Mouse (Mus musculus) MEL (cell line): ENCODE measurements around the gene Zfp712. TPM values are rescaled to one million over a fixed set of nuclear protein-coding genes. Genes with fewer than 3 reads are reported as not detected.
A peak's percentile ranks its signal among the peaks of the same experiment; 100 is the strongest.

Experiments
- DNase-seq: peaks from one replicate; pipeline ENCODE4 v3.0.0; 2011; ENCODE audit warnings: low read depth, low spot score
- H3K27ac ChIP-seq: 2 replicates; pipeline ENCODE4 v1.5.1; 2012; ENCODE audit warnings: low read depth, mild to moderate bottlenecking, control low read depth, low read length, moderate library complexity; ENCODE audit not compliant: control insufficient read depth
- H3K27me3 ChIP-seq, 2 experiments: fragments of 150-350 bp in 1 of 2; sonication (generic) in 1 of 2; 2 replicates each; pipeline ENCODE4 v1.6.1; 2012; ENCODE audit warnings: low read length in 2 of 2, mild to moderate bottlenecking in 2 of 2, improper control_type of control experiment in 1 of 2, moderate library complexity in 1 of 2; ENCODE audit not compliant: insufficient read depth in 2 of 2, control insufficient read depth in 1 of 2
- H3K36me3 ChIP-seq, 2 experiments: 2 replicates each; pipeline ENCODE4 v1.6.1; 2012 to 2014; ENCODE audit warnings: low read length in 2 of 2, improper control_type of control experiment in 1 of 2, inconsistent platforms in 1 of 2, mild to moderate bottlenecking in 1 of 2; ENCODE audit not compliant: insufficient read depth in 2 of 2, control insufficient read depth in 1 of 2
- H3K4me1 ChIP-seq, 2 experiments: fragments of 150-350 bp in 1 of 2; sonication (generic) in 1 of 2; 2 replicates each; pipeline ENCODE4 v1.6.1; 2012; ENCODE audit warnings: low read length in 2 of 2, improper control_type of control experiment in 1 of 2, mild to moderate bottlenecking in 1 of 2; ENCODE audit not compliant: insufficient read depth in 2 of 2, control insufficient read depth in 1 of 2
- H3K4me3 ChIP-seq, 2 experiments: fragments of 150-350 bp in 1 of 2; sonication (generic) in 1 of 2; 2 replicates each; pipeline ENCODE4 v1.5.1; 2012; ENCODE audit warnings: low read depth in 2 of 2, low read length in 2 of 2, mild to moderate bottlenecking in 2 of 2, moderate library complexity in 2 of 2, control low read depth in 1 of 2, improper control_type of control experiment in 1 of 2; ENCODE audit not compliant: control insufficient read depth in 1 of 2, insufficient read depth in 1 of 2
- H3K79me2 ChIP-seq: 2 replicates; pipeline ENCODE4 v1.6.1; 2012; ENCODE audit warnings: mild to moderate bottlenecking, low read length, moderate library complexity; ENCODE audit not compliant: control insufficient read depth, poor library complexity, insufficient read depth
- H3K9ac ChIP-seq: 2 replicates; pipeline ENCODE4 v1.6.1; 2012; ENCODE audit warnings: low read depth, mild to moderate bottlenecking, control low read depth, low read length, moderate library complexity; ENCODE audit not compliant: control insufficient read depth, poor library complexity, severe bottlenecking
- H3K9me3 ChIP-seq: fragments of 150-350 bp; sonication (generic); replicated peaks from 2 replicates; pipeline ENCODE4 v1.6.1; 2012; ENCODE audit warnings: mild to moderate bottlenecking, low read length, improper control_type of control experiment, moderate library complexity; ENCODE audit not compliant: insufficient read depth
- E2F4 ChIP-seq: IDR thresholded peaks from 2 replicates; pipeline ENCODE4 v1.6.1; 2011; ENCODE audit warnings: low read depth, low read length, improper control_type of control experiment, borderline replicate concordance
- EP300 ChIP-seq, 2 experiments: IDR thresholded peaks; 2 replicates each; pipeline ENCODE4 v1.6.1; 2011; ENCODE audit warnings: improper control_type of control experiment in 2 of 2, low read length in 2 of 2, low read depth in 1 of 2, mild to moderate bottlenecking in 1 of 2
- ETS1 ChIP-seq: IDR thresholded peaks from 2 replicates; pipeline ENCODE4 v1.6.1; 2012; ENCODE audit warnings: low read depth, mild to moderate bottlenecking, inconsistent platforms, low read length, improper control_type of control experiment, moderate library complexity
- GABPA ChIP-seq: IDR thresholded peaks from 2 replicates; pipeline ENCODE4 v1.6.1; 2012; ENCODE audit warnings: low read depth, mild to moderate bottlenecking, inconsistent platforms, low read length, improper control_type of control experiment, moderate library complexity
- GATA1 ChIP-seq: IDR thresholded peaks from 2 replicates; pipeline ENCODE4 v1.6.1; 2011; ENCODE audit warnings: low read depth, low read length, improper control_type of control experiment
- HCFC1 ChIP-seq: IDR thresholded peaks from 2 replicates; pipeline ENCODE4 v1.6.1; 2012; ENCODE audit warnings: low read depth, mild to moderate bottlenecking, inconsistent platforms, low read length, improper control_type of control experiment, moderate library complexity
- JUND ChIP-seq: IDR thresholded peaks from 2 replicates; pipeline ENCODE4 v1.6.1; 2011; ENCODE audit warnings: low read depth, mild to moderate bottlenecking, improper control_type of control experiment, low read length
- MAZ ChIP-seq: IDR thresholded peaks from 2 replicates; pipeline ENCODE4 v1.6.1; 2012; ENCODE audit warnings: low read depth, mild to moderate bottlenecking, inconsistent platforms, low read length, improper control_type of control experiment
- MYB ChIP-seq: IDR thresholded peaks from 2 replicates; pipeline ENCODE4 v1.6.1; 2011; ENCODE audit warnings: mild to moderate bottlenecking, low read depth, low read length, improper control_type of control experiment
- NELFE ChIP-seq: IDR thresholded peaks from 2 replicates; pipeline ENCODE4 v1.6.1; 2011; ENCODE audit warnings: low read depth, low read length, improper control_type of control experiment
- POLR2A ChIP-seq, 2 experiments: IDR thresholded peaks; 2 replicates each; pipeline ENCODE4 v1.6.1; 2011 to 2012; ENCODE audit warnings: low read length in 2 of 2, mild to moderate bottlenecking in 2 of 2, control low read depth in 1 of 2, improper control_type of control experiment in 1 of 2, low read depth in 1 of 2, moderate library complexity in 1 of 2; ENCODE audit not compliant: control insufficient read depth in 1 of 2, insufficient read depth in 1 of 2, poor library complexity in 1 of 2
- RAD21 ChIP-seq: IDR thresholded peaks from 2 replicates; pipeline ENCODE4 v1.6.1; 2011; ENCODE audit warnings: mild to moderate bottlenecking, low read depth, low read length, improper control_type of control experiment
- RCOR1 ChIP-seq: IDR thresholded peaks from 2 replicates; pipeline ENCODE4 v1.6.1; 2012; ENCODE audit warnings: low read depth, mild to moderate bottlenecking, inconsistent platforms, low read length, improper control_type of control experiment
- SIN3A ChIP-seq: IDR thresholded peaks from 2 replicates; pipeline ENCODE4 v1.6.1; 2012; ENCODE audit warnings: low read length, improper control_type of control experiment, inconsistent platforms
- TBP ChIP-seq: IDR thresholded peaks from 2 replicates; pipeline ENCODE4 v1.8.0; 2011; ENCODE audit warnings: low read depth, low read length, improper control_type of control experiment
- TCF12 ChIP-seq: IDR thresholded peaks from 2 replicates; pipeline ENCODE4 v1.6.1; 2014; ENCODE audit warnings: low read depth, mild to moderate bottlenecking, inconsistent platforms, low read length, improper control_type of control experiment, moderate library complexity
- UBTF ChIP-seq: IDR thresholded peaks from 2 replicates; pipeline ENCODE4 v1.6.1; 2012; ENCODE audit warnings: low read depth, mild to moderate bottlenecking, inconsistent platforms, low read length, improper control_type of control experiment, moderate library complexity, borderline replicate concordance; ENCODE audit not compliant: insufficient read depth
- ZKSCAN1 ChIP-seq: IDR thresholded peaks from 2 replicates; pipeline ENCODE4 v1.6.1; 2012; ENCODE audit warnings: low read depth, mild to moderate bottlenecking, inconsistent platforms, low read length, improper control_type of control experiment, moderate library complexity
- ZMIZ1 ChIP-seq: IDR thresholded peaks from 2 replicates; pipeline ENCODE4 v1.6.1; 2012; ENCODE audit warnings: low read depth, mild to moderate bottlenecking, inconsistent platforms, low read length, improper control_type of control experiment, moderate library complexity
- polyA plus RNA-seq, 2 experiments: library from polyadenylated mRNA; stranded (reverse) in 1 of 2; unstranded in 1 of 2; fragments of >175 nt in 1 of 2; fragments of >200 nt in 1 of 2; gene quantifications; 2 replicates each; pipeline versions ENCODE4 v1.2.1 to v1.2.4; 2012; ENCODE audit warnings: low replicate concordance in 2 of 2, low read depth in 1 of 2; ENCODE audit not compliant: insufficient read length in 2 of 2, insufficient read depth in 1 of 2, missing spikeins in 1 of 2
- total RNA-seq: library from RNA; depleted of rRNA; stranded (reverse); fragments of 300-350 nt; gene quantifications from 2 replicates; pipeline ENCODE4 v1.2.3, GENCODE M21; 2012

The Zfp712 gene
- total and polyA plus RNA-seq, 3 experiments, result 0.47 to 0.85 TPM; not detected in 1

GRCm38 (mm10) chr13:67108194-67108820 lies 47.3 kb upstream of the Zfp712 start, which contains the start of gene Gm28557 (continued):
- TF ChIP-seq ZKSCAN1 (no peak), ZMIZ1 (peak; percentile 88), GATA1 (peak; percentile 22; the same call in 1 of the 2 replicates), POLR2A (IDR thresholded peaks at IDR 0.05; ENCODE audit: control insufficient read depth in 1 of 2, insufficient read depth in 1 of 2, low read depth in 1 of 2, low read length in 2 of 2, poor library complexity in 1 of 2) (peak; percentile 65 to 96; a peak in 3 of 4 replicates), NELFE (peak; percentile 92), MYB (no peak), ETS1 (peak; percentile 52; the same call in 1 of the 2 replicates), SIN3A (peak; percentile 94; the same call in 1 of the 2 replicates), JUND (no peak)

DNA sequence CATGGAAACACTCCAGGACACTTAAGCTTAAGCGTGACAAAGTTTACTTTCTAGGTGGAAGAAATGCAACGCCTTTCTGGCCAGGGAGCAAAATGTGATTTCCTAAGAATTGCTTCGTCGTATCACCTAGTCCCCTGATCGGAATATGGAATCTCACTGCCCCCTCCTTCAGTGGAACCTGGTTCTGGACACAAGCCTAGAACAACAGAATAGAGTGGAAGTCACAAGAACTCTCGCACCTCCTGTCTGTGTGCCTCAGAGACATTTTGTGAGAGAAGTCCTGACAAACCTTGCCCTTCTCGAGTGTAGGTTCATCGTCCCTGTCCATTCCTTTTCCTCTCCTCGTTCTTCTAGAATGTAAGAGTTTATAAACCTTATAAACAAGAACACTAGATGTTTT lies 46.7 kb upstream of the Zfp712 start:
- Histone ChIP-seq H3K27me3 (no peaks in the 10 kb centered on the region), H3K9ac (peak overlapping the region; percentile 79), H3K4me1 (peaks cover 0 to 6% of the 10 kb centered on the region in 2 experiments; a peak in 1 of 4 replicates), H3K79me2 (peaks cover 7% of the 10 kb centered on the region), H3K9me3 (no peaks in the 10 kb centered on the region), H3K27ac (peak overlapping the region; percentile 85), H3K36me3 (peaks cover 0 to 7% of the 10 kb centered on the region in 2 experiments; a peak in 2 of 4 replicates), H3K4me3 (peak overlapping the region; percentile 80)
- no peak for DNase-seq
- no peak for TF ChIP-seq EP300 (IDR thresholded peaks at IDR 0.05; ENCODE audit: low read depth in 1 of 2, low read length in 2 of 2)
- no peak for TF ChIP-seq TCF12
- no peak for TF ChIP-seq SIN3A
- no peak for TF ChIP-seq GABPA
- TF ChIP-seq POLR2A (IDR thresholded peaks at IDR 0.05; ENCODE audit: control insufficient read depth in 1 of 2, insufficient read depth in 1 of 2, low read depth in 1 of 2, low read length in 2 of 2, poor library complexity in 1 of 2), result no peak
- TF ChIP-seq MAZ, result no peak
- TF ChIP-seq HCFC1, result no peak
- TF ChIP-seq TBP, result no peak
- TF ChIP-seq ETS1, result no peak
- no peak for TF ChIP-seq RAD21
- TF ChIP-seq E2F4, result no peak
- TF ChIP-seq ZMIZ1, result no peak
- TF ChIP-seq UBTF, result no peak
- no peak for TF ChIP-seq RCOR1
